Mouse (Mus musculus): ENCODE results near the gene Syn3. TPM values are rescaled to one million over a fixed set of nuclear protein-coding genes. Genes with fewer than 3 reads are reported as not detected.

The Syn3 gene
- polyA plus RNA-seq, 1 experiment from 2014 or later, result 5.9 TPM

DNA sequence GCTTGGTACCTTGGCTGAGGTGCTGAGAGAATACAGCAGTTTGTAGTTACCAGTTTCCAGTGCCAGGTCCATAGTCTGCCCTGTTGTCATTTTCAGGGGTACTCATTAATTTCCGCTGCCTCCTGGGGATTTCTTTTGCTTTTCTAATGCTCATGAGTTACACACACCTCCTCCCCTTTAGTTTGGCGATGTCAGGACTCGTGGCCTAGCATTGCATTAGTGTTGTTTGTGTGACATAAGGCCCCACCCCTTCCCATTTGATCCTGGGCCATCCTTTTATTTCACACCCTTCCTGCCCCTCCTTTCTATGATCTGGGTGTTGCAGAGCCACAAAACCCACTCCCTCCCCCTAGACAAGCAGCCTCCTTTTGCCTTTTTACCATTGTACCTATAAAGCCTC lies 334.6 kb downstream of the Syn3 start:
- no peak overlapping the region for H3K4me2 ChIP-seq (ENCODE audit: low read length)
- peaks cover 7% of the 10 kb centered on the region for H3K4me1 ChIP-seq (replicated peaks; ENCODE audit: insufficient read depth, low read length)
- no peak overlapping the region for H3K9ac ChIP-seq (ENCODE audit: low read depth, low read length)
- H3K27ac ChIP-seq, result no peak overlapping the region
- no peaks in the 10 kb centered on the region for H3K36me3 ChIP-seq (ENCODE audit: insufficient read depth, low read length)
- H3K9me3 ChIP-seq (replicated peaks; ENCODE audit: low read length), result no peaks in the 10 kb centered on the region
- ATAC-seq (replicated peaks; ENCODE audit: low FRiP score, low read depth) (no peak), DNase-seq (ENCODE audit: low spot score) (no peak)
- no peak for TF ChIP-seq CTCF (IDR thresholded peaks at IDR 0.05; ENCODE audit: low read depth)
- H3K27me3 ChIP-seq (ENCODE audit: insufficient read depth, low read length), result no peaks in the 10 kb centered on the region
- H3K4me3 ChIP-seq (replicated peaks; ENCODE audit: low read depth, low read length), result no peak overlapping the region
- WGBS, result 60% methylated on average over 3 of the region's 3 CpGs

DNA sequence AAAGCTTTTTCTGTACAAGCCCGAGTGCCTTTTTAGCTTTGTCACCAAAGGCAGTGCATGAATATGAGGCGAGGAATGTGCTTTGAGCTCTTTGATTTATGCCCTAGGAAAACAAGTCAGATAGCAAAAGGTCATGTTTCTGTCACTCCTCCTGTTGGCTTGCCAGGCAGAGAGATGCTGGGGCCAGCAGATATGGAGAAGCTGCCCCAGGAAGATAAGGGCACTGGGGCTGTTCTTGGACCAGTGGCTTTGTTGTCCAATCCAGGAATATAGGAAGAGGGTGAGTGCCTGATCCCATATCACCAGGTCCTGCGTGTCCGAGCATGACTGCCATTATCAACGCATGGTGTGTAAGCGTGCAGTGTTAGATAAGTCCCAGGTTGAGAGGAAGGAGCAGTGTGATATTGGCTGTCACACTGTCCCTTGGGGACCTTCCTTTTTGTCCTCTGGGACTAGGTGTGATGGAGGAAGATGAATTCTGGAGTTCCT lies 336.9 kb downstream of the Syn3 start:
- ATAC-seq (replicated peaks; ENCODE audit: low FRiP score, low read depth), result no peak

DNA sequence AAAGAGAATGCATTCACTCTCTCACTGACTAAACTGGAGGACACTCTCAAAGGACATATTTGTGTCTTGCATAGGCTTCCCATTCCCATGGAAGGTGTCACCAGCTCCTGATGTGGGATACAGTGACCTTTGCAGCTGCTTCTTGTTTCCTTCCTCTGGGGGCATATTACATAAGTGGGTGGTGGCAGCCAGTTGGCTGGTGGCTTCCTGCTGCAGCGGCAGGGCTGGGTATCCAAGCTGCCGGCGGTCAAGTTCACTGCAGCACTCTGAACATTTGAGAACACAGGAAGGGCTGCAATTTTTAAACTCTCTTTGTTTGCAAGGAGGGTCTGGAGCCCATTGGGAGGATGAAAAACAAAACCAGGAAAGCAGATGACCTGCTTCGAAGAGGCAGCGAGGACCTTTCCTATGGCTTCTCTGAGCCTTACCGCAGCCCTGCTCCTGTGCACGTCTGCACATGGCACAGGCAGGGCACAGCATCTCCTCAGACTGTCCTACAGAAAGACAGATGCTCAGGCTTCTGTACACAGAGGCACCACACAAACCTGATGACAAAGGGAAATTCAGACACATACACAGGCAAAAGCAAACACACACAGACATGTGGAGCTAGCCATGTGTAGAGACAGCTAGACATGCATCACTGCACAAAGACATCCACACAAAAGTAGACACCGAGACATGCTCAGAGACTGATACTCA lies 340.3 kb downstream of the Syn3 start:
- ATAC-seq (replicated peaks; ENCODE audit: low FRiP score, low read depth) (no peak), DNase-seq (ENCODE audit: low spot score) (peak; percentile 38)
- no peak overlapping the region for H3K4me2 ChIP-seq (ENCODE audit: low read length)
- peaks cover 7% of the 10 kb centered on the region for H3K4me1 ChIP-seq (replicated peaks; ENCODE audit: insufficient read depth, low read length)
- H3K4me3 ChIP-seq (replicated peaks; ENCODE audit: low read depth, low read length), result no peak overlapping the region
- TF ChIP-seq CTCF (IDR thresholded peaks at IDR 0.05; ENCODE audit: low read depth), result no peak
- no peaks in the 10 kb centered on the region for H3K9me3 ChIP-seq (replicated peaks; ENCODE audit: low read length)
- H3K9ac ChIP-seq (ENCODE audit: low read depth, low read length), result no peak overlapping the region
- H3K27ac ChIP-seq, result no peak overlapping the region
- no peaks in the 10 kb centered on the region for H3K36me3 ChIP-seq (ENCODE audit: insufficient read depth, low read length)
- 39% methylated on average over 8 of the region's 8 CpGs for WGBS
- H3K27me3 ChIP-seq (ENCODE audit: insufficient read depth, low read length), result no peaks in the 10 kb centered on the region

More for the DNA sequence above, 336.9 kb downstream of the Syn3 start:
- H3K9ac ChIP-seq (ENCODE audit: low read depth, low read length), result no peak overlapping the region
- no peak overlapping the region for H3K4me2 ChIP-seq (ENCODE audit: low read length)
- TF ChIP-seq CTCF (IDR thresholded peaks at IDR 0.05; ENCODE audit: low read depth), result no peak
- no peaks in the 10 kb centered on the region for H3K27me3 ChIP-seq (ENCODE audit: insufficient read depth, low read length)
- H3K9me3 ChIP-seq (replicated peaks; ENCODE audit: low read length), result no peaks in the 10 kb centered on the region
- no peak overlapping the region for H3K27ac ChIP-seq
- WGBS, result 46% methylated on average over 6 of the region's 6 CpGs
- H3K4me3 ChIP-seq (replicated peaks; ENCODE audit: low read depth, low read length), result no peak overlapping the region
- peak; percentile 64 for DNase-seq (ENCODE audit: low spot score)
- H3K36me3 ChIP-seq (ENCODE audit: insufficient read depth, low read length), result no peaks in the 10 kb centered on the region
- H3K4me1 ChIP-seq (replicated peaks; ENCODE audit: insufficient read depth, low read length), result peaks cover 7% of the 10 kb centered on the region

DNA sequence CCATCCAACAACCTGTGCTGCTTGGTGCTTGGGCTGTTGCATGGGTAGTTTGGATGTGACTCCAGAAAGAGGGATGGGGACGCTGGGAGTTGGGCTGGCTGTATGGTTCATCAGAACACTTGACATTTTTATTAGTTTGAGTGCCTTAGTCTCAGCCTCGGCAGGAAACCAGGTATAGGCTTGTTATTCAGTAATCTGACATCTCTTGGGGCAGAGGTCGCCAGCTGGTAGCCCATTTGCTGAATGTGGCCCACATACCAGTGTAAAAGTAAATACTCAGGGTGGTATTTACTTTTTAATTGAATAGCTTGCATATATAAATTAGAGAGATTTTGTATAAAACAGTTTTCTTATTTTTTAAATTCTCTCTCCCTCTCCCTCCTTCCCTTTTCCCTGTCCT lies 343.4 kb downstream of the Syn3 start:
- TF ChIP-seq CTCF (IDR thresholded peaks at IDR 0.05; ENCODE audit: low read depth), result no peak
- Histone ChIP-seq H3K9me3 (replicated peaks; ENCODE audit: low read length) (no peaks in the 10 kb centered on the region), H3K36me3 (ENCODE audit: insufficient read depth, low read length) (no peaks in the 10 kb centered on the region), H3K4me1 (replicated peaks; ENCODE audit: insufficient read depth, low read length) (no peaks in the 10 kb centered on the region; the same call in 1 of the 2 replicates), H3K4me2 (ENCODE audit: low read length) (no peak overlapping the region), H3K4me3 (replicated peaks; ENCODE audit: low read depth, low read length) (no peak overlapping the region), H3K27me3 (ENCODE audit: insufficient read depth, low read length) (no peaks in the 10 kb centered on the region), H3K27ac (no peak overlapping the region), H3K9ac (ENCODE audit: low read depth, low read length) (no peak overlapping the region)
- 43% methylated on average over 3 of the region's 3 CpGs for WGBS
- DNase-seq (ENCODE audit: low spot score) (no peak), ATAC-seq (replicated peaks; ENCODE audit: low FRiP score, low read depth) (no peak)

DNA sequence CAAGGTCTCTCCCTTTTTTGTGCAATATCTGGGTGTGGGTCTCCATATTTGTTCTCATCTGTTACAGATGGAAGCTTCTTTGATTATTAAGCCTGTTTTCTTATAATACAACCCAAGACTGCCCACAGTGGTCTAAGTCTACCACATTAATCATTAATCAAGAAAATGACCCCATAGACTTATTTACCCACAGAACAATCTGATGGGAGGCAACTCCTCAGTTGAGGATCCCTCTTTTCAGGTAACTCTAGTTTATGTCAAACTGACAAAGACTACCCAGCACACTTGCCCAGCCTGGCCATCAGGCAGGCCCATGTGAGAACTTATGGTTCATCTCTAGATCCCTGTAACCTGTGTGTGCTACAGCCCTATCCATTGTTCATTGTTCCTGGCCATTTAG lies 345.5 kb downstream of the Syn3 start:
- Histone ChIP-seq H3K9me3 (replicated peaks; ENCODE audit: low read length) (no peaks in the 10 kb centered on the region), H3K4me2 (ENCODE audit: low read length) (no peak overlapping the region), H3K9ac (ENCODE audit: low read depth, low read length) (no peak overlapping the region), H3K4me3 (replicated peaks; ENCODE audit: low read depth, low read length) (no peak overlapping the region), H3K27me3 (ENCODE audit: insufficient read depth, low read length) (no peaks in the 10 kb centered on the region), H3K27ac (no peak overlapping the region), H3K36me3 (ENCODE audit: insufficient read depth, low read length) (no peaks in the 10 kb centered on the region), H3K4me1 (replicated peaks; ENCODE audit: insufficient read depth, low read length) (no peaks in the 10 kb centered on the region)
- no peak for TF ChIP-seq CTCF (IDR thresholded peaks at IDR 0.05; ENCODE audit: low read depth)
- no peak for DNase-seq (ENCODE audit: low spot score)
- ATAC-seq (replicated peaks; ENCODE audit: low FRiP score, low read depth), result 0 out of 2 replicates have a peak, but pooled peaks have one; percentile 5

DNA sequence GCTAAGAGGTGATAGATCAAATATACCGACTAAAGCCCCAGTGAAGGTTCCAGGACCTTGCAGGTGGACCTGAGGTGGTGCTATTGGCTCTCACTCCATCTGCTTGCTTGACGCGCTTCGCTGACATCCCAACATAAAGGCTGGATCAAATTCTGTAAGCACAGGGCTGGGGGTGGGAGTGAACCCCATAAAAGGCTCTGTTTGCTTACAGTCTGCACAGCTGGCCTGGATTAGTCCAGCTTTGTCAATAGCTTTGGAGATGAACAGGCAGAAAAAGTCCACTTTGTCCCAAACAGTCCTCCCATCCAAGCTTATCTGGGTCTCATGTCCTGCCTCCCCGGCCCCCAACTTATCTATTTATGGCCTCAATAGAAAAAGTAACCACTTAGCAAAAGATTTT lies 347.3 kb downstream of the Syn3 start:
- Histone ChIP-seq H3K4me3 (replicated peaks; ENCODE audit: low read depth, low read length) (no peak overlapping the region), H3K4me2 (ENCODE audit: low read length) (no peak overlapping the region), H3K36me3 (ENCODE audit: insufficient read depth, low read length) (no peaks in the 10 kb centered on the region), H3K27me3 (ENCODE audit: insufficient read depth, low read length) (no peaks in the 10 kb centered on the region), H3K4me1 (replicated peaks; ENCODE audit: insufficient read depth, low read length) (no peaks in the 10 kb centered on the region), H3K27ac (no peak overlapping the region), H3K9me3 (replicated peaks; ENCODE audit: low read length) (no peaks in the 10 kb centered on the region), H3K9ac (ENCODE audit: low read depth, low read length) (no peak overlapping the region)
- peak; percentile 67 for DNase-seq (ENCODE audit: low spot score)
- no peak for TF ChIP-seq CTCF (IDR thresholded peaks at IDR 0.05; ENCODE audit: low read depth)
- WGBS, result 34% methylated on average over 5 of the region's 5 CpGs
- no peak for ATAC-seq (replicated peaks; ENCODE audit: low FRiP score, low read depth)

Data from kidney, postnatal 0 days (tissue).